Comparison of ENCODE assay signal across 8 mouse cellular contexts in the genomic region with DNA sequence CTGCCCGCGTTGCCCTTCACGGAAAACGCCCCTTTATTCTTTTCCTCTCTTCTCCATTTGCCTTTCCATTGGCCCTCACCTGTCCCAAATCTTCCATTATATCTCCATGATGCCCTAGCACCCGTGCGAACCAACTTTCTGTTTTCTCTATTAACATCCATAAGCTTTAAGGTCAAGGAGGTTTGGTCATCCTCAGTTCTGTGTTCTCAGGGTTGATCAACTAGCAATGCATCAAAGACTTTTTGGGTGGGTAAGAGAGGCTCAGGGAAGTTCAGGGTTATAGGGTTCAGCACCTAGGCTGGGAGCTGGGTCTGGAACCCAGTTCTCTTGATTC. TPM values are rescaled to one million over a fixed set of nuclear protein-coding genes. Genes with fewer than 3 reads are reported as not detected.
A peak's percentile ranks its signal among the peaks of the same experiment; 100 is the strongest.
DNase-seq lines count a peak whose midpoint lies in the region; ATAC-seq and TF ChIP-seq lines count a peak whose summit lies in the region.
"Had no signal": no experiment of that assay in that cellular context is flagged by ENCODE, and none has a peak within 500 bp of the region (broad histone marks: within the 10 kb centered on the region; RNA-seq: fewer than 3 reads in every experiment).

A gene (plus strand): TSS at position 301 of the 334 bp plus-strand sequence.

- H3K36me3 ChIP-seq in lung, postnatal 0 days (ENCODE audit: insufficient read depth, low read length): no peaks in the 10 kb centered on the region
- peaks cover 29% of the 10 kb centered on the region for H3K36me3 ChIP-seq in hindbrain, embryonic 10.5 days
- peaks cover 11% of the 10 kb centered on the region for H3K36me3 ChIP-seq in limb, embryonic 12.5 days
- no peaks in the 10 kb centered on the region for H3K36me3 ChIP-seq in stomach, embryonic 16.5 days (ENCODE audit: control insufficient read depth, insufficient read depth, low read length)

- no peak for DNase-seq in lung, postnatal 0 days (ENCODE audit: low spot score)
- no peak for DNase-seq in lung, postnatal 10 days
- DNase-seq in hindbrain, embryonic 10.5 days (ENCODE audit: low spot score): no peak
- DNase-seq in adrenal gland, postnatal 14 days: no peak

- no peaks in the 10 kb centered on the region for H3K9me3 ChIP-seq in lung, postnatal 0 days (ENCODE audit: low read length)
- no peaks in the 10 kb centered on the region for H3K9me3 ChIP-seq in hindbrain, embryonic 10.5 days
- H3K9me3 ChIP-seq in limb, embryonic 12.5 days: no peaks in the 10 kb centered on the region
- no peaks in the 10 kb centered on the region for H3K9me3 ChIP-seq in stomach, embryonic 16.5 days (replicated peaks; ENCODE audit: control insufficient read depth, low read length)

- ATAC-seq in lung, postnatal 0 days: no peak
- ATAC-seq in limb, embryonic 12.5 days (ENCODE audit: insufficient number of reproducible peaks, insufficient read depth, low FRiP score, low TSS enrichment, low read depth): no peak
- ATAC-seq in stomach, embryonic 16.5 days (ENCODE audit: insufficient read depth, low FRiP score): no peak
- no peak for ATAC-seq in activated CD4-positive, CD25-positive, alpha-beta regulatory T cell, adult 4 months

- peak within 1 kb of the TSS; percentile 81 for H3K4me2 ChIP-seq in lung, postnatal 0 days (replicated peaks; ENCODE audit: low read depth, low read length)
- H3K4me2 ChIP-seq in limb, embryonic 12.5 days: peak within 1 kb of the TSS; percentile 95
- H3K4me2 ChIP-seq in stomach, embryonic 16.5 days (ENCODE audit: low read depth, low read length): peak within 1 kb of the TSS; percentile 96

- 22% methylated on average over 6 of the region's 6 CpGs for WGBS in lung, postnatal 0 days
- 28% methylated on average over 6 of the region's 6 CpGs for WGBS in hindbrain, embryonic 10.5 days
- 28% methylated on average over 6 of the region's 6 CpGs for WGBS in limb, embryonic 12.5 days
- WGBS in stomach, embryonic 16.5 days: 24% methylated on average over 6 of the region's 6 CpGs

- H3K27me3 ChIP-seq in lung, postnatal 0 days (replicated peaks; ENCODE audit: insufficient read depth, low read length): peaks cover 30% of the 10 kb centered on the region
- H3K27me3 ChIP-seq in hindbrain, embryonic 10.5 days (ENCODE audit: insufficient read depth, poor library complexity, severe bottlenecking): peaks cover 49% of the 10 kb centered on the region
- peaks cover 40% of the 10 kb centered on the region for H3K27me3 ChIP-seq in limb, embryonic 12.5 days
- H3K27me3 ChIP-seq in stomach, embryonic 16.5 days (ENCODE audit: control insufficient read depth, insufficient read depth, low read length): peaks cover 26% of the 10 kb centered on the region

- 0 out of 2 replicates have a peak, but pooled peaks cover 4% of the 10 kb centered on the region for H3K4me1 ChIP-seq in lung, postnatal 0 days (ENCODE audit: insufficient read depth, low read depth, low read length)
- peaks cover 72% of the 10 kb centered on the region for H3K4me1 ChIP-seq in hindbrain, embryonic 10.5 days (replicated peaks)
- H3K4me1 ChIP-seq in limb, embryonic 12.5 days (replicated peaks): peaks cover 12% of the 10 kb centered on the region
- H3K4me1 ChIP-seq in stomach, embryonic 16.5 days (ENCODE audit: control insufficient read depth, insufficient read depth, low read length): peaks cover 11% of the 10 kb centered on the region; the same call in 1 of the 2 replicates

- H3K27ac ChIP-seq in lung, postnatal 0 days (ENCODE audit: low read length): no peak within 1 kb of the TSS
- peak within 1 kb of the TSS; percentile 97 for H3K27ac ChIP-seq in hindbrain, embryonic 10.5 days
- H3K27ac ChIP-seq in limb, embryonic 12.5 days: no peak within 1 kb of the TSS
- H3K27ac ChIP-seq in stomach, embryonic 16.5 days (ENCODE audit: low read length): no peak within 1 kb of the TSS

- TF ChIP-seq EP300 in lung, postnatal 0 days (IDR thresholded peaks at IDR 0.05): no peak

- no peak for TF ChIP-seq CTCF in lung, postnatal 0 days (IDR thresholded peaks at IDR 0.05)

- H3K4me3 ChIP-seq in lung, postnatal 0 days (ENCODE audit: low read depth, low read length): peak within 1 kb of the TSS; percentile 44
- H3K4me3 ChIP-seq in hindbrain, embryonic 10.5 days: peak within 1 kb of the TSS; percentile 85
- H3K4me3 ChIP-seq in limb, embryonic 12.5 days (replicated peaks): peak within 1 kb of the TSS; percentile 69
- H3K4me3 ChIP-seq in stomach, embryonic 16.5 days (replicated peaks; ENCODE audit: low read length): peak within 1 kb of the TSS; percentile 57

- H3K9ac ChIP-seq in lung, postnatal 0 days (replicated peaks; ENCODE audit: low read depth): no peak within 1 kb of the TSS
- peak within 1 kb of the TSS; percentile 74 for H3K9ac ChIP-seq in limb, embryonic 12.5 days (replicated peaks)
- H3K9ac ChIP-seq in stomach, embryonic 16.5 days (ENCODE audit: low read length): peak within 1 kb of the TSS; percentile 70

RNA-seq across cellular contexts. Expression of the gene that starts here (rescaled TPM):
- 0.11 and 0.26 TPM in 2 replicates for polyA plus RNA-seq in lung, postnatal 0 days (2015; fragmentation: Nextera tagmentation; extraction: Ambion mirVana)
- polyA plus RNA-seq in hindbrain, embryonic 10.5 days (2016; fragmentation: Nextera tagmentation; extraction: Ambion mirVana): 72.8 and 111 TPM in 2 replicates
- 45.5 and 46.3 TPM in 2 replicates for polyA plus RNA-seq in limb, embryonic 12.5 days (2016; fragmentation: Nextera tagmentation; extraction: Ambion mirVana)
- 6.1 and 6.8 TPM in 2 replicates for polyA plus RNA-seq in stomach, embryonic 16.5 days (2015; fragmentation: Nextera tagmentation; extraction: Ambion mirVana)
- not detected for polyA plus RNA-seq in activated CD4-positive, CD25-positive, alpha-beta regulatory T cell, adult 4 months (2017; shearing (Covaris generic))
- 6.0 and 6.1 TPM in 2 replicates for total RNA-seq in adrenal gland, postnatal 14 days (2021)
- total RNA-seq: neutrophil, adult 5-6 weeks had no signal
